Mouse (Mus musculus): ENCODE data around the gene Rpl14. TPM values are rescaled to one million over a fixed set of nuclear protein-coding genes. Genes with fewer than 3 reads are reported as not detected.

Rpl14 gene
- polyA plus RNA-seq, 1 experiment from 2014 or later = 782 TPM

DNA sequence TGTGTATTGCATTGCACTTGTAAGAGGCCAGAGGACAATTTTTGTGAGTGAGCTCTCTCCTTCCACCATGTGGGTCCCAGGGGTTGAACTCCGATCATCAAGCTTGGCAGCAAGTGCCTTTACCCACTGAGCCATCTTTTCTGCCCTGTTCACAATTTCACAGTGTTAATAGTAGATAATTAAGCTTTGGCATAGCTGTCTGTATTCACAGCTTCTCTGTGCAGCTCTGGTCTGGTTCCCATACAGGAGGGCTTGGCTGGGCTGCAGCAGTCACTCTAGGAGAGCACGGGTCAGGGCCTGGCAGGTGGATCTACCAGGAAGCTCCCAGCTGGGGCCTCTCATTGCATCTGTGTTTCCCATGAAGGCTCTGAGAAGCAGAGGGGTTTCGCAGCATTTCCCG, 24.1 kb downstream of the Rpl14 start:
- no peak overlapping the region for H3K4me3 ChIP-seq (ENCODE audit: low read length)
- 66% methylated on average over 4 of the region's 4 CpGs for WGBS
- no peak for ATAC-seq (ENCODE audit: low read depth)
- H3K4me1 ChIP-seq (replicated peaks; ENCODE audit: control insufficient read depth, insufficient read depth, low read length) = no peaks in the 10 kb centered on the region
- H3K27ac ChIP-seq (ENCODE audit: low read length) = no peak overlapping the region
- no peak overlapping the region for H3K4me2 ChIP-seq (ENCODE audit: low read depth, low read length)
- no peaks in the 10 kb centered on the region for H3K36me3 ChIP-seq (ENCODE audit: control insufficient read depth, insufficient read depth, low read length)
- no peaks in the 10 kb centered on the region for H3K27me3 ChIP-seq (ENCODE audit: control insufficient read depth, insufficient read depth, low read depth, low read length)
- H3K9ac ChIP-seq (ENCODE audit: low read length) = no peak overlapping the region
- no peaks in the 10 kb centered on the region for H3K9me3 ChIP-seq (ENCODE audit: control insufficient read depth, low read length)

DNA sequence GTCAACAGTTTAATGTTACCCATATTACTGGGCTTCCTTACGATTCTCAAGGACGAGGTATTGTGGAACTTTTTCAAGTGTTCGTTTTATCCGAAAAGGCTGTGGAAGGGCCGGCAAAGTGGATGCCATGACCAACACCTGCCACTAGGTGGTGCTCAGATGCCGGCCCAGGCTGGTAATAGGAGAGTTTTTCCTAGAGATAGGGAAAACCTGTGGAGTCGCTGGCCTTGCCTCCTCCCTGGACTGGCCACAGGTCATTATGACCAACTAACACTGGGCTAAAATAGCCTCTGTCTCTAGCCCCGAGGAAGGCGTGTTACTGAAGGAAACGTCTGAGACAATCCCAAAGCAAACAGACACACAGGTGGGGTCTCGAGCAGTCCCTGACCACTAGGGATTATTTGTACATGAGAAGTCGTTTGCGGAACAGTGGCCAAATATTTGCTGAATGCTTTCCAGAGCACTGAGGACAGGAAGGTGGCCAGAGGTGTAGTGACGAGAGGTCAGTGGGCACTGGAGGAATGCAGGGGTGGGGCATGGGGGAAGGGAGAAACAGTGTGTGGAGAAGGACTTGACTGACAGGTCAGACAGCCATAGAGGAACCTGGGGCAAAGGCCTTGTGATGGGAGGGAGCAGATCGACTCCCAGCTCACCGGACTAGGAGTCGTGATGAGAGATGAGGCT, 30.4 kb downstream of the Rpl14 start:
- Histone ChIP-seq H3K9me3 (ENCODE audit: control insufficient read depth, low read length) (no peaks in the 10 kb centered on the region), H3K27ac (ENCODE audit: low read length) (peak overlapping the region; percentile 58), H3K4me1 (replicated peaks; ENCODE audit: control insufficient read depth, insufficient read depth, low read length) (peaks cover 14% of the 10 kb centered on the region), H3K36me3 (ENCODE audit: control insufficient read depth, insufficient read depth, low read length) (no peaks in the 10 kb centered on the region), H3K9ac (ENCODE audit: low read length) (no peak overlapping the region), H3K4me3 (ENCODE audit: low read length) (peak overlapping the region; percentile 18; the same call in 1 of the 2 replicates), H3K4me2 (ENCODE audit: low read depth, low read length) (peak overlapping the region; percentile 31), H3K27me3 (ENCODE audit: control insufficient read depth, insufficient read depth, low read depth, low read length) (no peaks in the 10 kb centered on the region)
- peak; percentile 81 for ATAC-seq (ENCODE audit: low read depth)
- whole genome bisulfite sequencing = 14% methylated on average over 17 of the region's 17 CpGs

GRCm38 (mm10) chr9:120602172-120602838, 31.1 kb downstream of the Rpl14 start:
- Histone ChIP-seq H3K27me3 (ENCODE audit: control insufficient read depth, insufficient read depth, low read depth, low read length) (no peaks in the 10 kb centered on the region), H3K4me3 (ENCODE audit: low read length) (peak overlapping the region; percentile 18; the same call in 1 of the 2 replicates), H3K9me3 (ENCODE audit: control insufficient read depth, low read length) (peaks cover under 1% of the 10 kb centered on the region; the same call in 1 of the 2 replicates), H3K9ac (ENCODE audit: low read length) (0 out of 2 replicates have a peak overlapping the region, but pooled peaks have one; percentile 18), H3K27ac (ENCODE audit: low read length) (peak overlapping the region; percentile 58), H3K36me3 (ENCODE audit: control insufficient read depth, insufficient read depth, low read length) (no peaks in the 10 kb centered on the region), H3K4me1 (replicated peaks; ENCODE audit: control insufficient read depth, insufficient read depth, low read length) (peaks cover 14% of the 10 kb centered on the region), H3K4me2 (ENCODE audit: low read depth, low read length) (peak overlapping the region; percentile 31)
- 43% methylated on average over 17 of the region's 17 CpGs for WGBS
- peak; percentile 63 for ATAC-seq (ENCODE audit: low read depth)

DNA sequence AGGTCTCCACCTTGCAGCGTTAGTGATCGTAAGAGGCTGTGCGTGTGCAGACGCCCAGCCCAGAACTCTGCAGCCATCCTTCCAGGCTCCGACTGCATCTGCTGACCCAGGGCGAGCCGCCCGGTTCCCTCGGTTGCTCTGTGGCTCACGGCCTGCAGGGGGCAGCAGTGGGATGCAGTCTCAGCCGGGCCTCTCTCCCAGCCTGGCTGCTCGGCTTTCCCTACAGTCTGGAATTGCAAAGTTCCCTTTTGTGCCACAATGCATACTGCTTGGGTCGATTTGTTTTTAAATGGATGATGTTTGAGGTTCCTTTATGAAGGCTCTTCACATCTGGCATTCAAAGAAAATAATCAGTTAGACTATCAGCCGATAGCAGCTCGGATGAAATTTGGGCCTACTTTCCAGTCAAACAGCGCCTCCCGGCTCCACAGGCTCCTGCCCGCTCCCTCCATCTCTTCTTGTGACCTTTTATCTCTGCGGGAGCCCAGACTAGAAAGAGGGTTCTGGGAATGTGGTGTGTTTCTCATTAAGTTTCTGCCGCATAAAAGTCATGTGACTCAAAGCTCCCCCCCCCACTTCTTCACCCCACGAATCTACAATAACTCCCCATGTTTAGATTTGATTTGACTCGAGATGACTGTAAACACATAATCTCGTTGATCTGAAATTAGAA, 31.7 kb downstream of the Rpl14 start:
- 6% methylated on average over 23 of the region's 23 CpGs for WGBS
- no peak overlapping the region for H3K27ac ChIP-seq (ENCODE audit: low read length)
- no peaks in the 10 kb centered on the region for H3K27me3 ChIP-seq (ENCODE audit: control insufficient read depth, insufficient read depth, low read depth, low read length)
- 0 out of 2 replicates have a peak overlapping the region, but pooled peaks have one; percentile 4 for H3K4me3 ChIP-seq (ENCODE audit: low read length)
- peak overlapping the region; percentile 36 for H3K4me2 ChIP-seq (ENCODE audit: low read depth, low read length)
- peaks cover 8% of the 10 kb centered on the region for H3K9me3 ChIP-seq (ENCODE audit: control insufficient read depth, low read length)
- no peaks in the 10 kb centered on the region for H3K36me3 ChIP-seq (ENCODE audit: control insufficient read depth, insufficient read depth, low read length)
- H3K9ac ChIP-seq (ENCODE audit: low read length) = peak overlapping the region; percentile 4; the same call in 1 of the 2 replicates
- ATAC-seq (ENCODE audit: low read depth) = peak; percentile 89
- peaks cover 14% of the 10 kb centered on the region for H3K4me1 ChIP-seq (replicated peaks; ENCODE audit: control insufficient read depth, insufficient read depth, low read length)

GRCm38 (mm10) chr9:120603512-120603908, 32.3 kb downstream of the Rpl14 start:
- H3K4me3 ChIP-seq (ENCODE audit: low read length) = no peak overlapping the region
- H3K4me1 ChIP-seq (replicated peaks; ENCODE audit: control insufficient read depth, insufficient read depth, low read length) = peaks cover 14% of the 10 kb centered on the region
- no peaks in the 10 kb centered on the region for H3K27me3 ChIP-seq (ENCODE audit: control insufficient read depth, insufficient read depth, low read depth, low read length)
- peaks cover 11% of the 10 kb centered on the region for H3K9me3 ChIP-seq (ENCODE audit: control insufficient read depth, low read length)
- no peak overlapping the region for H3K9ac ChIP-seq (ENCODE audit: low read length)
- ATAC-seq (ENCODE audit: low read depth) = no peak
- 31% methylated on average over 10 of the region's 10 CpGs for WGBS
- H3K4me2 ChIP-seq (ENCODE audit: low read depth, low read length) = peak overlapping the region; percentile 36
- H3K27ac ChIP-seq (ENCODE audit: low read length) = no peak overlapping the region
- no peaks in the 10 kb centered on the region for H3K36me3 ChIP-seq (ENCODE audit: control insufficient read depth, insufficient read depth, low read length)

- H3K9ac ChIP-seq (ENCODE audit: low read length) = no peak overlapping the region
- 39% methylated on average over 12 of the region's 12 CpGs for WGBS
- ATAC-seq (ENCODE audit: low read depth) = no peak
- H3K4me2 ChIP-seq (ENCODE audit: low read depth, low read length) = no peak overlapping the region
- no peak overlapping the region for H3K4me3 ChIP-seq (ENCODE audit: low read length)
- no peak overlapping the region for H3K27ac ChIP-seq (ENCODE audit: low read length)
- H3K4me1 ChIP-seq (replicated peaks; ENCODE audit: control insufficient read depth, insufficient read depth, low read length) = peaks cover 14% of the 10 kb centered on the region
- H3K9me3 ChIP-seq (ENCODE audit: control insufficient read depth, low read length) = peaks cover 11% of the 10 kb centered on the region
- no peaks in the 10 kb centered on the region for H3K27me3 ChIP-seq (ENCODE audit: control insufficient read depth, insufficient read depth, low read depth, low read length)
- H3K36me3 ChIP-seq (ENCODE audit: control insufficient read depth, insufficient read depth, low read length) = no peaks in the 10 kb centered on the region
These were observed 32.7 kb downstream of the Rpl14 start for GRCm38 (mm10) chr9:120603956-120604355.

DNA sequence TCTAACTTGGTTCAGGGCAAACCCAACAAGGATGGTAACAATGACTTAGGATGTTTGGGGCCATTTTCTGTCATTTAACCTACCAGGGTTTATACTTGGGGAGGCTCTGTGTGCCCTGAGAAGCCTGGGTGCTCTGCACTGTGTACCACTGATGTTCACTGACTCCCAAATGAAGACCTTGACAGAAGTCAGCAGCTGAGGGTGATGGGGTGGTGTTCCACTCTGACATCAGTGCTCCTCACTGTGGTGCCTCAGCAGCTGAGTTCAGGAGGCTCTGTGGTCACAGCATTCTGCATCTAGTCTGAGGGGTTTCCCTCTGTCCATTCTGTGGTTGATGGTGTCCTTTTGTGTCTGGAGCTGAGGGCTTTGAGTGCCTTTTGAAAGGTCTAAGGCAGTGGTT, 39.8 kb downstream of the Rpl14 start:
- Histone ChIP-seq H3K9me3 (ENCODE audit: control insufficient read depth, low read length) (peaks cover 11% of the 10 kb centered on the region), H3K4me1 (replicated peaks; ENCODE audit: control insufficient read depth, insufficient read depth, low read length) (no peaks in the 10 kb centered on the region), H3K4me3 (ENCODE audit: low read length) (no peak overlapping the region), H3K4me2 (ENCODE audit: low read depth, low read length) (no peak overlapping the region), H3K27ac (ENCODE audit: low read length) (no peak overlapping the region), H3K36me3 (ENCODE audit: control insufficient read depth, insufficient read depth, low read length) (no peaks in the 10 kb centered on the region), H3K9ac (ENCODE audit: low read length) (no peak overlapping the region), H3K27me3 (ENCODE audit: control insufficient read depth, insufficient read depth, low read depth, low read length) (no peaks in the 10 kb centered on the region)
- no peak for ATAC-seq (ENCODE audit: low read depth)

GRCm38 (mm10) chr9:120614059-120614458, 42.8 kb downstream of the Rpl14 start:
- Histone ChIP-seq H3K27me3 (ENCODE audit: control insufficient read depth, insufficient read depth, low read depth, low read length) (no peaks in the 10 kb centered on the region), H3K9ac (ENCODE audit: low read length) (no peak overlapping the region), H3K4me3 (ENCODE audit: low read length) (no peak overlapping the region), H3K4me2 (ENCODE audit: low read depth, low read length) (no peak overlapping the region), H3K27ac (ENCODE audit: low read length) (no peak overlapping the region), H3K4me1 (replicated peaks; ENCODE audit: control insufficient read depth, insufficient read depth, low read length) (no peaks in the 10 kb centered on the region), H3K9me3 (ENCODE audit: control insufficient read depth, low read length) (no peaks in the 10 kb centered on the region), H3K36me3 (ENCODE audit: control insufficient read depth, insufficient read depth, low read length) (no peaks in the 10 kb centered on the region)
- no peak for ATAC-seq (ENCODE audit: low read depth)
- WGBS = 80% methylated on average over 6 of the region's 6 CpGs

DNA sequence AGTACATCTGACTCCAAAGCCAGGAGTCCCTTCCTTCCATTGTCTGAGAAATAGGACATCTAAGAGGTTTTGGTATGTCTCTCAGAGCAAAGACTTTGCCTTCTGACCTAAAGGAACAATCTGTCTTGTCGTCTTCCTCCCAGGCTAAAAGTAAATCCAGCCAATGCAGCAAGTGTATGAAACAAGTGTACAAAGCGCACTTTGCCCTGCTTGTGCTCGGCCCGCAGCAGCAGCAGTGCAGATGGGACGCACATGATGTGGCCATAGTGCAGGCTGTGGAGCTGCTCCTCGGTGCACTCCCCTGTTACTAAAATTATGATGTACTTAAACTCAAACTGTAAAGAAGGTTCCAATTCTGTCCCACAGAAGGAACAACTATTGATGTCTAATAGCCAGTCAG, 46.9 kb downstream of the Rpl14 start:
- 70% methylated on average over 6 of the region's 6 CpGs for WGBS
- H3K36me3 ChIP-seq (ENCODE audit: control insufficient read depth, insufficient read depth, low read length) = no peaks in the 10 kb centered on the region
- H3K4me1 ChIP-seq (replicated peaks; ENCODE audit: control insufficient read depth, insufficient read depth, low read length) = peaks cover 5% of the 10 kb centered on the region
- peaks cover 3% of the 10 kb centered on the region for H3K27me3 ChIP-seq (ENCODE audit: control insufficient read depth, insufficient read depth, low read depth, low read length)
- H3K27ac ChIP-seq (ENCODE audit: low read length) = no peak overlapping the region
- H3K4me2 ChIP-seq (ENCODE audit: low read depth, low read length) = no peak overlapping the region
- no peak overlapping the region for H3K4me3 ChIP-seq (ENCODE audit: low read length)
- no peak for ATAC-seq (ENCODE audit: low read depth)
- peaks cover 5% of the 10 kb centered on the region; the same call in 1 of the 2 replicates for H3K9me3 ChIP-seq (ENCODE audit: control insufficient read depth, low read length)
- no peak overlapping the region for H3K9ac ChIP-seq (ENCODE audit: low read length)

Measured in lung, embryonic 16.5 days (tissue).